Mouse (Mus musculus) c-Kit-negative CD71-positive TER-119-positive erythroid progenitor cells, embryonic 14.5 days (primary cell): ENCODE measurements around the gene Tnfrsf13b.
"Not testable (repeated sequence)": the region's sequence is repeated elsewhere in the genome, so short reads cannot be mapped to it uniquely, and the experiment has no call there.

ENCODE experiments used
- DNase-seq: peaks from one replicate; pipeline ENCODE4 v3.0.0-alpha.2; 2013; ENCODE audit warnings: low read depth, low spot score

Tnfrsf13b gene

DNA sequence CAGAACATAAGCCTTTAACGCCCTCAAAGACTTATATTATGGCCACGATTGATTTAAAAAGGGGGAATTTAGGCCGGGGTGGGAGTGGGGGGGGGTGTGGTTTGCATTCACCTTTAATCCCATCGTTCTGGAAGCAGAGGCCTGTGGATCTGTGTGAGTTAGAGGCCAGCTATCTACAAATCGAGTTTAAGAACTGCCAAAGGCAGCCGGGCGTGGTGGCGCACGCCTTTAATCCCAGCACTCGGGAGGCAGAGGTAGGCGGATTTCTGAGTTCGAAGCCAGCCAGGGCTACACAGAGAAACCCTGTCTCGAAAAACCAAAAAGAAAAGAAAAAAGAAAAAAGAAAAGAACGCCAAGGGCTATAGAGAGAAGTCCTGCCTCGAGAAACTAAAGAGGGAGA, 46.9 kb downstream of the Tnfrsf13b start:
- DNase-seq = not testable (repeated sequence)

DNA sequence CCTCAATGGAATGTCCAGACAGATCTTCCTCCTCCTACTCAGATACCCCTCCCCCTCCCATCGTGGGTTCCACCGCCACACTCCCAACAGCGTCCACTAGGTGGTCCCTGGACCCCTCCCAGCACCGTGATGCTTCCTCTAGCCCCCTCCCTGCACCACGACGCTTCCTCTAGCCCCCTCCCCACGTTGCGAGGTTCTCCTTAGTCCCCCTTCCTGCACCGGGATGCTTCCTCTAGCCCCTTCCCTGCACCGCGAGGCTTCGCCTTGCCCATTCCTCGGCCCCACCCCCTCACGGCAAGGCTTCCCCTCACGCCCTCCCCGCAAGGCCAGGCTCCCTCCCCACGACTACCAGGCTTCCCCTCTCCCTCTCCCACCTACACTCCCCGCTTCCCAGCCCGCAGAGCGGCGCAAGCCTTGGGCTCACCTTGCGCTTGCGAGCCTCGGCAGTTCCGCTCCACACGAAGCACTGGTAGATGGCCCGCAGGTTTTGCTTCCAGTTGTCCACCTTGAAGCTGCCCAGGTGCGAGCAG, 47.8 kb downstream of the Tnfrsf13b start:
- DNase-seq = no peak

GRCm38 (mm10) chr11:61174821-61175658, 48.5 kb downstream of the Tnfrsf13b start, which contains the start of gene Usp22:
Gene Usp22 (minus strand): TSS chr11:61175055.
- DNase-seq = peak; percentile 99

GRCm38 (mm10) chr11:61175778-61176177, 49.2 kb downstream of the Tnfrsf13b start:
- DNase-seq = no peak

DNA sequence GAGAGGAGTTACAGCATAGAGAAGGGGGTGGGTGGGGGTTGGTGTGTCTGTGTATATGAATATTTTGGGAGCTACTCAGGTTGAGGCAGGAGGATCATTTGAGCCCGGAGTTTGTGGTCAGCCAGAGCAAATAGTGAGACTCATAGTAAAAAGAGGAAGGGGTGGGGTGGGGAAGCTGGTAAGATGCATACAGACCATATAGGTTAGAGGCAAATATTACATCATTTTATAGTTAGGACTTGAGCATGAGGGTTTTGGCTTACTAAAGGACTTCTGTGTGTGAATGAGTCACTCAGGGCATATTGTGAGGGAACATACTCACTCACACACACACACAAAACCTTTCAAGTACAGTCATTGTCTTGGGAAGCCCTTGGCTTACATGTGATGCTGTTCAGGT, 49.8 kb downstream of the Tnfrsf13b start:
- no peak for DNase-seq

DNA sequence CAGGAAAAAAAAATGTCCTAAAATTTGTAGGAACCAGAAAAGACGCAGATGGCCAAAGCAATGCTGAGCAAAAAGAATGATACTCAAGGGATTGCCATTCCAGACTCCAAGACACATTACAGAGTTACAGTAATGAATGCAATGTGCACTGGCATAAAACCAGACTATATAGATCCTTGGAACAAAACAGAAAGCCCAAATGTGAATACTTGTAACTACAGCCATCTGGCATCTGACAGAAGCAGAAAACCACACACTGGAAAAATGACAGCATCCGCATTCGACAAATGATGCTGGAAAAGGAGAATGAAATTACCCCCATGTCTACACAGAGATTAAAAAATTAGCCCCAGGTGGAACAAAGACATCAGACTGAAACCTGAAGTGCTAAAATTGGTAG, 53.8 kb downstream of the Tnfrsf13b start:
- no peak for DNase-seq

- no peak for DNase-seq
Measured at GRCm38 (mm10) chr11:61181624-61182023, 55.1 kb downstream of the Tnfrsf13b start.

GRCm38 (mm10) chr11:61183820-61184219, 57.3 kb downstream of the Tnfrsf13b start:
- no peak for DNase-seq

DNA sequence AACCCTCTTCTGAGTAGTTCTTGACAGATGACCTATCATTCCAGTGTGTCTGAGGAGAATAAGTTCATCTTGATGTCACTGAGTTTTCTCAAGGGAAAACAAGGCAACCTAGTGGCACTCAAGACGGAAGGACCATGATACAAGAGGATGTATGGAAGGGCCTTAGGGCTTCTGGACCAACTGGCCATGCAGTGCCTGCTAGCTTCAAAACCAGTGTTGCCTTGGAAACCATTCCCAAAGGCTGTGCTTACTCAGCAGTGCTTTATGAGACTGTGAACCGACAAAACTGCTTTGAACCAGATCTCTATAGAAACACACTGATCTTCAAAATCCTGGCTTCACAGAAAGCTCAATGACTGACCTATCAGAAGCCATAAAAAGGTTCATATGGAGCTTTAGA, 64.2 kb downstream of the Tnfrsf13b start:
- no peak for DNase-seq

DNA sequence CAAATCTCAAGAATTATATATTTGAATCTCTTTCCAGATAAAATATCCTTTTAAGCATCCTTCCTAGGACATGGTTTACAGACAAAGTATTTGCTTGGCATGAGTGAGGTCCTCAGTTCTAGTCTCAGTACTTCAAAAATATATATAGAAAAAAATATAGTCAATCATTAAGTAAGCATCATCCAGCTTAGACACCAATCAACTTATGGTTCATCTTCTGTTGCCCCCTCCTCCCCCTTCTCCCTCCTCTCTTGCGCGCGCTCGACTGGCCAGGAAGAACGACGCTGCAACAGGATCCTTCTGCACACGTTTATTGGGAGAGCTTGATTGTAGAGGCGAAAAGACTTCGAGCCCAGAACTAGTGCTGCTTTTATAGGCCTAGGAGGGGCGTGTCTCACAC, 65.6 kb downstream of the Tnfrsf13b start:
- not testable (repeated sequence) for DNase-seq

DNA sequence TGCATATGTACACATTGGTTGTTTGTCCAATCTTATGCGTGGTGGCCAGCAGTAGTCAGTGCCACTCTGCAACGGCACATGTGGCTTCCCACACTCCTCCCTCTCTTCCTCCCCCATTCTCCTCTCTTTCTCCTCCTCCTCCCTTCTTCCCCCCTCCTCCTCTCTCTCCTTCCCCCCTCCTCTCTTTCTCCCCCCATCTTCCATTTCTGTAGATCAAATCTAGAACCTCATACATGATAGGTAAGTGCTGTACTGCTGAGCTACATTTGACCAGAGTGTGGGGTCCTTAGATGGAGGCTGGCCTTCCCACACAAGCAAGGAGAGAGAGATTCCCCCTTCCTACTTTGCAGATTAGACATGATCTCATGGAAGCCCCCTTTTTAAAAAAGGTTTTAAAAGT, 66.2 kb downstream of the Tnfrsf13b start:
- DNase-seq = no peak

DNA sequence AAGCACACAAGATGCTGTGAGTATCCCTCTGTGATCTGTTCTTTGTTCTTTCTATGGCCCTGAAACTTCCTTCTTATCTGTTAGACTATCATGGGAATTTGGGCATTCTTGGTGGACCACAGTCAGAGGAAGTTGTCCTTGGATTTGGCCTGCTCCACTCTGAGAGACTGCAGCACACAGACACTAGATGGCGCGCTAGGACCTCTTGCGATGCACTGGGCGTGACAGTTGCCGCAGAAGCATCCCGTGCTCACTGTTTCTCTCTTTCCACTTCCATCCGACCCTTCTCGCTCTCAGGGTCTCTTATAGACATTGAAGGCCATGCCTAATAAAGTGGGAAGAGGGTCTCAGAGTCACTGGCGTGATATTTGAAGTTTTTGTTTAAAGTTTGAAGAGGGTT, 66.8 kb downstream of the Tnfrsf13b start:
- peak; percentile 34 for DNase-seq

- DNase-seq = no peak
Measured at GRCm38 (mm10) chr11:61196616-61197353, 70.2 kb downstream of the Tnfrsf13b start.

DNA sequence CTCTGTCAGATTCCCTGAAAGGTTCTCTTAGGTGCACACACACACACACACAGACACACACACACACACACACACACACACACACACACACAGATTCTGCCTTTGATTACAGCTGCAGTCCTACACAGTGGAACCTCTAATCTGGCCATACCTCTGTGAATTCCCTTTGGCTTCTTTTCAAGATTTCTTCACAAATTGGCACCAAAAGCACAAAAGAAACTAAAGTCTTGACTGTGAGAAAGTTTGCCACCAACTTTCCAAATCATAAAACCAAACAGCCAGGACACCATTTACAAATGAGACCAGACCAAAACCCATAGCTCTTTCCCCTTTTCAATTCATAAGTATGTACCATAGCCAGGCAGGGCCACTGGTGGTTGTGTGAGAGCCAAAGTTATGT, 71.4 kb downstream of the Tnfrsf13b start:
- no peak for DNase-seq
